Mouse (Mus musculus): ENCODE results near the gene Supt5. TPM values are rescaled to one million over a fixed set of nuclear protein-coding genes. Genes with fewer than 3 reads are reported as not detected.

The Supt5 gene
- polyA plus RNA-seq, 1 experiment from 2014 or later: 70.5 TPM

DNA sequence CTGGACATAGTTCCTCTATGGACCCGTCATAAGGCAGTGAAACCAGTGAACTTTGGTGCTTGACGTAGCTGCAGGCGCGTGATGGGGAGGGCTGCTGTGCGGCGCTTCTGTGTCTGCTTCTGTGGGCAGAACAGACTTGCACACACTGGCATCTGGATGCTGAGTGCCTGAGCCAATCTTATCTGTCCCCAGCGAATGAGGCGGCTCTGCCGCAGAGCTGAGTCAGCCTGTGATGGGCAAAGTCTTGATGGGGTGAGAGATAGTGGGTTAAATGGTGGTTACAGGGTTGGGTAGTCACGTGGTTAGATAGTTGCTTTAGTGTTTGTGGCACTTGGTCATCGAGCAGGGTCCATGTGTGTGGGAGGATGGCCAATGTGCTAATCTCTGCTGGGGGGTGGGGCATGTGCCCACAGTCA lies 44.4 kb upstream of the Supt5 start:
- H3K4me3 ChIP-seq (ENCODE audit: low read depth, low read length): 0 out of 2 replicates have a peak overlapping the region, but pooled peaks have one; percentile 39
- H3K36me3 ChIP-seq (ENCODE audit: control insufficient read depth, insufficient read depth, low read length): peaks cover 27% of the 10 kb centered on the region
- H3K9ac ChIP-seq (ENCODE audit: low read depth, low read length): 0 out of 2 replicates have a peak overlapping the region, but pooled peaks have one; percentile 9
- peaks cover 40% of the 10 kb centered on the region for H3K4me1 ChIP-seq (ENCODE audit: control insufficient read depth, insufficient read depth, low read length)
- peak overlapping the region; percentile 99 for H3K27ac ChIP-seq (replicated peaks; ENCODE audit: low read depth, low read length)
- no peak for ATAC-seq (ENCODE audit: low read depth)
- H3K4me2 ChIP-seq (ENCODE audit: low read depth, low read length): peak overlapping the region; percentile 96
- DNase-seq (ENCODE audit: low spot score): no peak
- H3K9me3 ChIP-seq (ENCODE audit: control insufficient read depth, low read length): no peaks in the 10 kb centered on the region
- WGBS: 63% methylated on average over 11 of the region's 11 CpGs
- no peaks in the 10 kb centered on the region for H3K27me3 ChIP-seq (replicated peaks; ENCODE audit: control insufficient read depth, insufficient read depth, low read length)

GRCm38 (mm10) chr7:28382347-28382951 lies 43.9 kb upstream of the Supt5 start:
- Histone ChIP-seq H3K4me3 (ENCODE audit: low read depth, low read length) (peak overlapping the region; percentile 39), H3K4me1 (ENCODE audit: control insufficient read depth, insufficient read depth, low read length) (peaks cover 45% of the 10 kb centered on the region), H3K9ac (ENCODE audit: low read depth, low read length) (peak overlapping the region; percentile 69), H3K27me3 (replicated peaks; ENCODE audit: control insufficient read depth, insufficient read depth, low read length) (no peaks in the 10 kb centered on the region), H3K36me3 (ENCODE audit: control insufficient read depth, insufficient read depth, low read length) (peaks cover 27% of the 10 kb centered on the region), H3K4me2 (ENCODE audit: low read depth, low read length) (peak overlapping the region; percentile 96), H3K27ac (replicated peaks; ENCODE audit: low read depth, low read length) (peak overlapping the region; percentile 99), H3K9me3 (ENCODE audit: control insufficient read depth, low read length) (no peaks in the 10 kb centered on the region)
- WGBS: 15% methylated on average over 10 of the region's 12 CpGs
- DNase-seq (ENCODE audit: low spot score) (peak; percentile 62), ATAC-seq (ENCODE audit: low read depth) (peak; percentile 6; the same call in 1 of the 2 replicates)

DNA sequence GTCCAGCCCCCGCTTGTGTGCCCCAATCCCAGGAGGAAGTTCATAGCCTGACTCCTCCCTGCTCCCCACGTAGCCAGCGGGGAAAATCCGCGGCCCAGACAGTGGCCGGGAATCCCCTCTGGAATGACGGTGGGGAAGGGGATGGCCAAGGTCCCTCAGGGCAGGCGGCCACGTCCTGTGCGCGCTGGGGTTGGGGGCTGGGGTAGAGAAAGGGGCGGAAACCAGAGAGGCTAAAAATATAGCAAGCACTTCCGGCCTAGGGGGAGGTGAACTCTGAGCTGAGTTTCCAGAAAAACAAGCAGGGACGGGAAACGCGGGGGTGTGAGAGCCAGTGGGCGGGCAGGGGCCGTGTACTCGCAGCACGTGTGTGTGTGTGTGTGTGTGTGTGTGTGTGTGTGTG lies 43.4 kb upstream of the Supt5 start:
- 4% methylated on average over 16 of the region's 20 CpGs for WGBS
- ATAC-seq (ENCODE audit: low read depth): peak; percentile 72
- no peaks in the 10 kb centered on the region for H3K27me3 ChIP-seq (replicated peaks; ENCODE audit: control insufficient read depth, insufficient read depth, low read length)
- H3K9me3 ChIP-seq (ENCODE audit: control insufficient read depth, low read length): no peaks in the 10 kb centered on the region
- DNase-seq (ENCODE audit: low spot score): peak; percentile 96
- H3K4me3 ChIP-seq (ENCODE audit: low read depth, low read length): peak overlapping the region; percentile 39
- H3K36me3 ChIP-seq (ENCODE audit: control insufficient read depth, insufficient read depth, low read length): peaks cover 28% of the 10 kb centered on the region
- H3K4me2 ChIP-seq (ENCODE audit: low read depth, low read length): peak overlapping the region; percentile 96
- peaks cover 50% of the 10 kb centered on the region for H3K4me1 ChIP-seq (ENCODE audit: control insufficient read depth, insufficient read depth, low read length)
- peak overlapping the region; percentile 99 for H3K27ac ChIP-seq (replicated peaks; ENCODE audit: low read depth, low read length)
- peak overlapping the region; percentile 69 for H3K9ac ChIP-seq (ENCODE audit: low read depth, low read length)

DNA sequence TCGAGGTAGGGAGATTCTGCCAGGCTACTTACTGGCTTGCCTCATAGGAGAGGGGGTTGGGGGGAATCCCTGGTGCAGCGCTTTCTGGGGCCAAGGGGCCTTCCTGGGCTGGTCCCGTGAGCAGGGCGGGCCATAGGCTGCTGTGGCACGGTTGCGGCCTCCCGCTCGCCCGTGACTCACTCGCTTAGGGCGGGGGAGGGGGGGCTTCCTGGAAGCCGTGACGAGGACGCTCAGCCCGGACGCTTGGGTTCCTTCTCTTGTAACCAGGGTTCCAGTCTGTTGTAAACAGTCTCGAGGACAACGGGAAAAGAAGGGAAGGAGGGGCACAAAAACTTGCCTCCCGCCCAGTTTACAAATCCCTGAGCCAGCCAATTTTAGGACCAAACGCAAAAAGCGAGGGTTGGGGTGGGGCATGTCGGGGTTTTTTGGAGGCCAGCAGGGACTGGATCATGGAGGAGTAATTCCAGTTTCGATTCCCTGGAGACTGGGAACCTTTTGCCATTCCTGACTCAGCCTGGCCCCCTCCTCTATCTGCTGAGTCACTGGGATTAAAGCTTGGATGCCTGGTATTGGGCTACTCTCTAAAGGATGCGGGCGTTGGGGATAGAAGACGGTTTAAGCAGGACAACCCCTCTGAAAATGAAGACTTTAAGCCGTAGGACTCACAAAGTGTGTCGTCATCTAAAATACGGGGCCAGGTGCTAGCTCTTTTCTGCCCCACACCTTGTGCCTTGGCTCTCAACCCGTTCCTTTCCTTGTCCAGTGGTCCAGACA lies 42.7 kb upstream of the Supt5 start:
- peak overlapping the region; percentile 99 for H3K27ac ChIP-seq (replicated peaks; ENCODE audit: low read depth, low read length)
- DNase-seq (ENCODE audit: low spot score) (peak; percentile 83), ATAC-seq (ENCODE audit: low read depth) (peak; percentile 32)
- peak overlapping the region; percentile 69 for H3K9ac ChIP-seq (ENCODE audit: low read depth, low read length)
- H3K36me3 ChIP-seq (ENCODE audit: control insufficient read depth, insufficient read depth, low read length): peaks cover 25% of the 10 kb centered on the region
- peak overlapping the region; percentile 39 for H3K4me3 ChIP-seq (ENCODE audit: low read depth, low read length)
- no peaks in the 10 kb centered on the region for H3K27me3 ChIP-seq (replicated peaks; ENCODE audit: control insufficient read depth, insufficient read depth, low read length)
- peak overlapping the region; percentile 96 for H3K4me2 ChIP-seq (ENCODE audit: low read depth, low read length)
- H3K4me1 ChIP-seq (ENCODE audit: control insufficient read depth, insufficient read depth, low read length): peaks cover 55% of the 10 kb centered on the region
- 2% methylated on average over 26 of the region's 30 CpGs for WGBS
- no peaks in the 10 kb centered on the region for H3K9me3 ChIP-seq (ENCODE audit: control insufficient read depth, low read length)

DNA sequence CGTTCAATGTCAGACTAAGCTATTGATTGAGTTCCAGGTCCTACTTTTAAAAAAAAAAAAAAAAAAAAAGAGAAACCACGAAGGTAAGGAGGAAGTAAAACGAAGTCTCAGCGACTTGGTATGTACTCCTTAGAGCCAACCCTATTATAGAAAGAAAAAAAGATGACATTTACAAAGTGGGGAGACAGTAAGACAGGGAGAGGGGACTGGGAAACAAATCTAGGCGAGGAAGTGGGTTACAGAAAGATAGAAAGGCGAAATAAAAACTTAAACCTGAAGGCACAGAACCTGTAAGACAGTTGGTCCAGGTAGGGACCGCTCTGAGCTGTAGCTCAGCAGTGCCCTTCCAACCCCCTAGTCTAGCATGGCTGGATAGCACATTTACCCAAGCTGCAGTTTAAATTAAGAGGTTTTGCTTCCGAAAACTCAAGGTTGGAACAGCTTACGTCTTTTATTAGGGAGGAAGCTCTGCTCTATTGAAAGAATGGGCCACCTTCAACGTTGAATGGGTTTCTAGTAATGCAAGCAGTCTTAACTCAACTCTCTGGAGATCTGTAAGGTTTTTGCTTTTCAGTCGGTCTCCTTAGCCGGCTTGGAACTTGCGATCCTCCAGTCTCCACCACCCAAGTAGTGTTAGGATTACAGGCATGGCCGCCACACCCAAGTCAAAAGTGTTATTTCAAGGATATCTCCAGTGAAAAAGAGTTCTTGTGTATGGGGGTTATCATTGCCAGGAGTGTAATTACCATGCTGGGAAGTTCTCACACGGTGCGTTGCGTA lies 41.9 kb upstream of the Supt5 start, which contains the start of gene Zfp36:
Gene Zfp36, minus strand, starts transcription at position 17 of the 780 bp plus-strand sequence.
- H3K27me3 ChIP-seq (replicated peaks; ENCODE audit: control insufficient read depth, insufficient read depth, low read length): no peaks in the 10 kb centered on the region
- peak within 1 kb of the TSS; percentile 96 for H3K4me2 ChIP-seq (ENCODE audit: low read depth, low read length)
- H3K4me3 ChIP-seq (ENCODE audit: low read depth, low read length): peak within 1 kb of the TSS; percentile 83
- peaks cover 18% of the 10 kb centered on the region for H3K36me3 ChIP-seq (ENCODE audit: control insufficient read depth, insufficient read depth, low read length)
- DNase-seq (ENCODE audit: low spot score) (no peak), ATAC-seq (ENCODE audit: low read depth) (no peak)
- H3K9me3 ChIP-seq (ENCODE audit: control insufficient read depth, low read length): no peaks in the 10 kb centered on the region
- peak within 1 kb of the TSS; percentile 99 for H3K27ac ChIP-seq (replicated peaks; ENCODE audit: low read depth, low read length)
- WGBS: 39% methylated on average over 17 of the region's 17 CpGs
- peaks cover 58% of the 10 kb centered on the region for H3K4me1 ChIP-seq (ENCODE audit: control insufficient read depth, insufficient read depth, low read length)
- H3K9ac ChIP-seq (ENCODE audit: low read depth, low read length): peak within 1 kb of the TSS; percentile 86

DNA sequence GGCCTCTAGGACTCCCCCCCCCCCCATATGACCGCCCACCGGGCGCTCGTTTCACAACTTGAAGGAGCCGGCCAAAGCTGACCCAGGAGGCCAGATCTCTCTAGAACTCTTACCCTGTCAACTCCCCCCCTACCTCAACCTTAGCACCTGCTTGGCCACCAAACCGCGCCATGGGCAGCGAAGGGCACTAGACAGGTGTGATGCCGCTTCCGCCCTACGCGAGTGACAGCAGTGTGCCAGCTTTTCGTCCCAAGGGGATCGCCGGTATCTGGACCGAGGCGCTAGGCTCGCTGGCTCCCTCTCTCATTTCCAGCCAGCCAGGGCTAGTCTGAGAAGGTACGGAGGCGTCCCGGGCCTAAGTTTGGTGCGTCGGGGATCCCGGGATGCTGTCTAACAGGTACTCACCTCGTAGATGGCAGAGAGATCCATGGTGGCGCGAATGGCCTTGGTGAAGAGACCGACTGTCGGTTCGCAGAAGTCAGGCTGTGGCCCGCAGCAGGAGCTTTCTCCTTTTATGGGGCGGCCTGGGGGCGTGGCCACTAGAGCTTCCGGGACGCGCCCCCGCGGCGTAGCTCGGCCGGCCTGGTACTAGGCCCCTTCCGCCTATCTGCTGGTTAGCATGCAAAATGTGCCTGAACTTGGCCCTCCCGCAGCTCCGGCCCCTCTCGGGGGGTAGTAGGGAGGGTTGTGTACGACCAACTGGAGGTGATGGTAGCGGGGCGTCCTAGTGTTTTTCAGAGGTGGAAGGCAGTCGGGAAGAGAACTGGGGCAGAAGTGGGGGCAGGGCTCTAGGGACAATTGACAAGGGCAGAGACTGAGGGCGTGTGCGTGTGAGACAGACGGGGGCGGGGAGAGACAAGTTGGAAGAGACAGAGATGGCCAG lies 40.5 kb upstream of the Supt5 start:
- WGBS: under 1% methylated on average over 41 of the region's 53 CpGs
- Histone ChIP-seq H3K4me1 (ENCODE audit: control insufficient read depth, insufficient read depth, low read length) (peaks cover 58% of the 10 kb centered on the region), H3K4me2 (ENCODE audit: low read depth, low read length) (peak overlapping the region; percentile 96), H3K27me3 (replicated peaks; ENCODE audit: control insufficient read depth, insufficient read depth, low read length) (no peaks in the 10 kb centered on the region), H3K36me3 (ENCODE audit: control insufficient read depth, insufficient read depth, low read length) (peaks cover 9% of the 10 kb centered on the region), H3K27ac (replicated peaks; ENCODE audit: low read depth, low read length) (peak overlapping the region; percentile 90), H3K9ac (ENCODE audit: low read depth, low read length) (peak overlapping the region; percentile 86), H3K4me3 (ENCODE audit: low read depth, low read length) (peak overlapping the region; percentile 83), H3K9me3 (ENCODE audit: control insufficient read depth, low read length) (no peaks in the 10 kb centered on the region)
- DNase-seq (ENCODE audit: low spot score) (peak; percentile 95), ATAC-seq (ENCODE audit: low read depth) (peak; percentile 39)

DNA sequence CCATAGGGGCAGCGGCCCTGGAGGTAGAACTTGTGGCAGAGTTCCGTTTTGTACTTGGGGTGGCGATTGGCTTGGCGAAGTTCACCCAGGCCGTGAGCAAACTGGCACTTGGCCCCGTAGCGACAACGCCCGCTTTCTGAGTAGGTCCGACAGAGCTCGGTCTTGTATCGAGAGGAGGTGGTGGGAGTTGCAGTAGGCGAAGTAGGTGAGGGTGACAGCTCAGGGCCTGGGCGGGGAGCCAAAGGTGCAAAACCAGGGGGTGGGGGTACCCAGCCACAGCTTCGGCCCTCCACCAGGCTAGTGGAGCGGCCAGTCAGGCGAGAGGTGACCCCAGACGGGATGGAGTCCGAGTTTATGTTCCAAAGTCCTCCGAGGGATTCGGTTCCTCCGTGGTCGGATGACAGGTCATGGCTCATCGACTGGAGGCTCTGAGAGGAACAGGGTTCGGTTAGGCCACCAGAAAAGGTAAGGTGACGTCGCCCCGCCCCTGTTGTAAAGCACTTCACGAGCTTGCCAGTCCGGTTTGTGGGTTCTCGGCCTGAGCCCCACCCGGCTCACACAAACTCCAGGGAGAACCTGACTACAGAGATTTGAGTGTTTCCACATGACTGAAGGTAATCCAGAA lies 39.6 kb upstream of the Supt5 start:
- peak overlapping the region; percentile 83 for H3K4me3 ChIP-seq (ENCODE audit: low read depth, low read length)
- ATAC-seq (ENCODE audit: low read depth) (no peak), DNase-seq (ENCODE audit: low spot score) (peak; percentile 73)
- peak overlapping the region; percentile 86 for H3K9ac ChIP-seq (ENCODE audit: low read depth, low read length)
- peaks cover 57% of the 10 kb centered on the region for H3K4me1 ChIP-seq (ENCODE audit: control insufficient read depth, insufficient read depth, low read length)
- peak overlapping the region; percentile 90 for H3K27ac ChIP-seq (replicated peaks; ENCODE audit: low read depth, low read length)
- no peaks in the 10 kb centered on the region for H3K9me3 ChIP-seq (ENCODE audit: control insufficient read depth, low read length)
- 55% methylated on average over 24 of the region's 32 CpGs for WGBS
- H3K36me3 ChIP-seq (ENCODE audit: control insufficient read depth, insufficient read depth, low read length): peaks cover 9% of the 10 kb centered on the region
- H3K4me2 ChIP-seq (ENCODE audit: low read depth, low read length): peak overlapping the region; percentile 96
- no peaks in the 10 kb centered on the region for H3K27me3 ChIP-seq (replicated peaks; ENCODE audit: control insufficient read depth, insufficient read depth, low read length)

Data from embryonic facial prominence, embryonic 14.5 days (tissue).